Mouse (Mus musculus) cerebellum, adult 2 months (tissue): ENCODE results near the gene Fam8a1.

Source experiments
- CTCF ChIP-seq: fragments of 200-500 bp; IDR thresholded peaks from 2 replicates; pipeline ENCODE4 v1.5.1; 2011; ENCODE audit warnings: low read depth, mild to moderate bottlenecking, control low read depth, low read length, moderate library complexity, borderline replicate concordance; ENCODE audit not compliant: insufficient read depth
- POLR2A ChIP-seq: fragments of 200-500 bp; IDR thresholded peaks from 2 replicates; pipeline ENCODE4 v1.6.1; 2011; ENCODE audit warnings: low read length, control low read depth, borderline replicate concordance; ENCODE audit not compliant: insufficient read depth

GRCm38 (mm10) chr13:46695932-46696331, 26.6 kb downstream of the Fam8a1 start:
- TF ChIP-seq CTCF (no peak), POLR2A (no peak)
